Mouse (Mus musculus) hindbrain, embryonic 11.5 days (tissue): Measurements from ENCODE around the gene Hexim2. TPM values are rescaled to one million over a fixed set of nuclear protein-coding genes. Genes with fewer than 3 reads are reported as not detected.

Experiments
- ATAC-seq: fragments of 200-750 bp; cut with Nextera tagmentation; 2 replicates; pipeline ENCODE4 v1.8.0; 2017; ENCODE audit warnings: mild to moderate bottlenecking, moderate TSS enrichment, moderate library complexity; ENCODE audit not compliant: low FRiP score
- DNase-seq: peaks from one replicate; pipeline ENCODE4 v3.0.0-alpha.2; 2015; ENCODE audit warnings: low spot score
- H3K27ac ChIP-seq: fragments of 300-500 bp; sonication (generic); 2 replicates; pipeline ENCODE4 v1.5.1; 2014; ENCODE audit warnings: mild to moderate bottlenecking, low read depth, low read length
- H3K27me3 ChIP-seq: fragments of 300-500 bp; sonication (generic); 2 replicates; pipeline ENCODE4 v1.6.1; 2014; ENCODE audit warnings: mild to moderate bottlenecking, low read length, moderate library complexity, mixed read lengths; ENCODE audit not compliant: control insufficient read depth, insufficient read depth
- H3K36me3 ChIP-seq: fragments of 300-500 bp; sonication (generic); 2 replicates; pipeline ENCODE4 v1.6.1; 2014; ENCODE audit warnings: mild to moderate bottlenecking, low read length, moderate library complexity, mixed read lengths; ENCODE audit not compliant: control insufficient read depth, insufficient read depth
- H3K4me1 ChIP-seq: fragments of 300-500 bp; sonication (generic); replicated peaks from 2 replicates; pipeline ENCODE4 v1.6.1; 2014; ENCODE audit warnings: low read length, mixed read lengths; ENCODE audit not compliant: control insufficient read depth, insufficient read depth
- H3K4me2 ChIP-seq: fragments of 300-500 bp; sonication (generic); replicated peaks from 2 replicates; pipeline ENCODE4 v1.6.1; 2014; ENCODE audit warnings: mild to moderate bottlenecking, low read depth, low read length
- H3K4me3 ChIP-seq: fragments of 300-500 bp; sonication (generic); 2 replicates; pipeline ENCODE4 v1.5.1; 2014; ENCODE audit warnings: low read depth, low read length
- H3K9ac ChIP-seq: fragments of 300-500 bp; sonication (generic); 2 replicates; pipeline ENCODE4 v1.6.1; 2014; ENCODE audit warnings: low read depth, low read length
- H3K9me3 ChIP-seq: fragments of 300-500 bp; sonication (generic); 2 replicates; pipeline ENCODE4 v1.6.1; 2016; ENCODE audit warnings: low read length; ENCODE audit not compliant: control insufficient read depth
- WGBS: fragments of 180-500 bp; shearing (Covaris S2); extraction: QIAGEN DNeasy Blood & Tissue Kit; methylation state at CpG from one replicate; pipeline ENCODE4 v1.1.7; 2014; 5-methylcytosine and 5-hydroxymethylcytosine counted together
- polyA plus RNA-seq: library from polyadenylated mRNA; unstranded; fragments of >200 nt; fragmentation: Nextera tagmentation; extraction: Ambion mirVana; gene quantifications from 2 replicates; pipeline ENCODE4 v1.2.1, GENCODE M21; 2014

Gene Hexim2
- polyA plus RNA-seq, 1 experiment from 2014 or later, result 5.2 TPM

- ATAC-seq, result no peak
- WGBS, result 29% methylated on average over 1 of the region's 1 CpGs
Measured at GRCm38 (mm10) chr11:103141944-103142255, 9.7 kb downstream of the Hexim2 start.

GRCm38 (mm10) chr11:103142441-103143182, 10.4 kb downstream of the Hexim2 start:
- DNase-seq (peak; percentile 35), ATAC-seq (no peak)
- H3K27ac ChIP-seq, result no peak overlapping the region
- no peaks in the 10 kb centered on the region; the same call in 1 of the 2 replicates for H3K4me1 ChIP-seq
- WGBS, result 36% methylated on average over 7 of the region's 8 CpGs
- H3K27me3 ChIP-seq, result no peaks in the 10 kb centered on the region
- 0 out of 2 replicates have a peak, but pooled peaks cover 2% of the 10 kb centered on the region for H3K36me3 ChIP-seq
- H3K9me3 ChIP-seq, result no peaks in the 10 kb centered on the region
- H3K4me3 ChIP-seq, result no peak overlapping the region
- peak overlapping the region; percentile 2; the same call in 1 of the 2 replicates for H3K9ac ChIP-seq
- H3K4me2 ChIP-seq, result no peak overlapping the region

More at GRCm38 (mm10) chr11:103141944-103142255, 9.7 kb downstream of the Hexim2 start:
- H3K4me1 ChIP-seq, result no peaks in the 10 kb centered on the region; the same call in 1 of the 2 replicates
- no peak overlapping the region for H3K27ac ChIP-seq
- no peak overlapping the region for H3K9ac ChIP-seq
- no peaks in the 10 kb centered on the region for H3K9me3 ChIP-seq
- 0 out of 2 replicates have a peak, but pooled peaks cover 2% of the 10 kb centered on the region for H3K36me3 ChIP-seq
- no peaks in the 10 kb centered on the region for H3K27me3 ChIP-seq
- no peak for DNase-seq
- no peak overlapping the region for H3K4me2 ChIP-seq
- H3K4me3 ChIP-seq, result no peak overlapping the region

GRCm38 (mm10) chr11:103144309-103145285, 12.4 kb downstream of the Hexim2 start:
- H3K27ac ChIP-seq, result no peak overlapping the region
- no peaks in the 10 kb centered on the region; the same call in 1 of the 2 replicates for H3K4me1 ChIP-seq
- no peaks in the 10 kb centered on the region for H3K9me3 ChIP-seq
- no peak for DNase-seq
- no peaks in the 10 kb centered on the region for H3K27me3 ChIP-seq
- WGBS, result 34% methylated on average over 12 of the region's 12 CpGs
- H3K9ac ChIP-seq, result no peak overlapping the region
- no peaks in the 10 kb centered on the region for H3K36me3 ChIP-seq
- H3K4me3 ChIP-seq, result no peak overlapping the region
- no peak for ATAC-seq
- no peak overlapping the region for H3K4me2 ChIP-seq

GRCm38 (mm10) chr11:103146386-103146785, 14.2 kb downstream of the Hexim2 start:
- Histone ChIP-seq H3K9me3 (no peaks in the 10 kb centered on the region), H3K4me3 (no peak overlapping the region), H3K4me1 (no peaks in the 10 kb centered on the region; the same call in 1 of the 2 replicates), H3K36me3 (no peaks in the 10 kb centered on the region), H3K4me2 (no peak overlapping the region), H3K27me3 (no peaks in the 10 kb centered on the region), H3K27ac (no peak overlapping the region), H3K9ac (no peak overlapping the region)
- 90% methylated on average over 4 of the region's 4 CpGs for WGBS
- ATAC-seq (no peak), DNase-seq (no peak)

GRCm38 (mm10) chr11:103147766-103148165, 15.5 kb downstream of the Hexim2 start:
- Histone ChIP-seq H3K27me3 (no peaks in the 10 kb centered on the region), H3K27ac (no peak overlapping the region), H3K4me2 (no peak overlapping the region), H3K9ac (no peak overlapping the region), H3K4me1 (no peaks in the 10 kb centered on the region; the same call in 1 of the 2 replicates), H3K9me3 (no peaks in the 10 kb centered on the region), H3K4me3 (no peak overlapping the region), H3K36me3 (no peaks in the 10 kb centered on the region)
- DNase-seq (no peak), ATAC-seq (no peak)
- WGBS, result 69% methylated on average over 4 of the region's 4 CpGs

- no peaks in the 10 kb centered on the region for H3K36me3 ChIP-seq
- H3K27me3 ChIP-seq, result no peaks in the 10 kb centered on the region
- whole genome bisulfite sequencing, result 93% methylated on average over 4 of the region's 4 CpGs
- H3K9ac ChIP-seq, result no peak overlapping the region
- no peaks in the 10 kb centered on the region for H3K9me3 ChIP-seq
- DNase-seq (no peak), ATAC-seq (no peak)
- H3K4me3 ChIP-seq, result no peak overlapping the region
- no peak overlapping the region for H3K27ac ChIP-seq
- H3K4me1 ChIP-seq, result no peaks in the 10 kb centered on the region
- no peak overlapping the region for H3K4me2 ChIP-seq
Measured at GRCm38 (mm10) chr11:103149771-103150170, 17.5 kb downstream of the Hexim2 start.

- no peak overlapping the region for H3K27ac ChIP-seq
- peak overlapping the region; percentile 40 for H3K4me2 ChIP-seq
- no peaks in the 10 kb centered on the region for H3K27me3 ChIP-seq
- peak; percentile 89 for ATAC-seq
- under 1% methylated on average over 25 of the region's 25 CpGs for WGBS
- H3K4me3 ChIP-seq, result 0 out of 2 replicates have a peak overlapping the region, but pooled peaks have one; percentile 13
- no peaks in the 10 kb centered on the region for H3K9me3 ChIP-seq
- no peaks in the 10 kb centered on the region; the same call in 1 of the 2 replicates for H3K4me1 ChIP-seq
- peak overlapping the region; percentile 27; the same call in 1 of the 2 replicates for H3K9ac ChIP-seq
- peak; percentile 95 for DNase-seq
- H3K36me3 ChIP-seq, result no peaks in the 10 kb centered on the region
Measured at GRCm38 (mm10) chr11:103158621-103159478, 26.6 kb downstream of the Hexim2 start.

- H3K4me3 ChIP-seq, result no peak overlapping the region
- H3K4me2 ChIP-seq, result no peak overlapping the region
- H3K9ac ChIP-seq, result no peak overlapping the region
- no peak overlapping the region for H3K27ac ChIP-seq
- DNase-seq, result no peak
- 89% methylated on average over 11 of the region's 11 CpGs for WGBS
- H3K9me3 ChIP-seq, result no peaks in the 10 kb centered on the region
- H3K4me1 ChIP-seq, result no peaks in the 10 kb centered on the region; the same call in 1 of the 2 replicates
- H3K36me3 ChIP-seq, result no peaks in the 10 kb centered on the region
- H3K27me3 ChIP-seq, result no peaks in the 10 kb centered on the region
- no peak for ATAC-seq
Measured at GRCm38 (mm10) chr11:103160738-103161137, 28.5 kb downstream of the Hexim2 start.
